Mouse (Mus musculus) hindbrain, embryonic 13.5 days (tissue): ENCODE results near the gene Gdf9. TPM values are rescaled to one million over a fixed set of nuclear protein-coding genes. Genes with fewer than 3 reads are reported as not detected.

Source experiments
- ATAC-seq: fragments of 200-750 bp; cut with Nextera tagmentation; 2 replicates; pipeline ENCODE4 v1.8.0; 2017; ENCODE audit warnings: moderate TSS enrichment; ENCODE audit not compliant: low FRiP score
- H3K27ac ChIP-seq: fragments of 300-500 bp; sonication (generic); 2 replicates; pipeline ENCODE4 v1.5.1; 2015; ENCODE audit warnings: inconsistent platforms, mild to moderate bottlenecking, moderate library complexity
- H3K27me3 ChIP-seq: fragments of 300-500 bp; sonication (generic); 2 replicates; pipeline ENCODE4 v1.6.1; 2015; ENCODE audit warnings: mild to moderate bottlenecking, inconsistent platforms
- H3K36me3 ChIP-seq: fragments of 300-500 bp; sonication (generic); 2 replicates; pipeline ENCODE4 v1.6.1; 2015; ENCODE audit warnings: mild to moderate bottlenecking, inconsistent platforms
- H3K4me1 ChIP-seq: fragments of 300-500 bp; sonication (generic); replicated peaks from 2 replicates; pipeline ENCODE4 v1.6.1; 2015; ENCODE audit warnings: inconsistent platforms
- H3K4me2 ChIP-seq: fragments of 300-500 bp; sonication (generic); 2 replicates; pipeline ENCODE4 v1.6.1; 2015; ENCODE audit warnings: inconsistent platforms, mild to moderate bottlenecking, moderate library complexity
- H3K4me3 ChIP-seq: fragments of 300-500 bp; sonication (generic); 2 replicates; pipeline ENCODE4 v1.5.1; 2015; ENCODE audit warnings: mild to moderate bottlenecking, inconsistent platforms
- H3K9ac ChIP-seq: fragments of 300-500 bp; sonication (generic); 2 replicates; pipeline ENCODE4 v1.6.1; 2015; ENCODE audit warnings: mild to moderate bottlenecking, inconsistent platforms
- H3K9me3 ChIP-seq: fragments of 300-500 bp; sonication (generic); 2 replicates; pipeline ENCODE4 v1.6.1; 2016; ENCODE audit warnings: inconsistent platforms
- WGBS: fragments of 180-500 bp; shearing (Covaris S2); methylation state at CpG from one replicate; pipeline ENCODE4 v1.1.7; 2015; 5-methylcytosine and 5-hydroxymethylcytosine counted together
- polyA plus RNA-seq: library from polyadenylated mRNA; unstranded; fragments of >200 nt; fragmentation: Nextera tagmentation; extraction: Ambion mirVana; gene quantifications from 2 replicates; pipeline ENCODE4 v1.2.1, GENCODE M21; 2015

Gene Gdf9
- polyA plus RNA-seq, 1 experiment from 2014 or later = 3.1 TPM

DNA sequence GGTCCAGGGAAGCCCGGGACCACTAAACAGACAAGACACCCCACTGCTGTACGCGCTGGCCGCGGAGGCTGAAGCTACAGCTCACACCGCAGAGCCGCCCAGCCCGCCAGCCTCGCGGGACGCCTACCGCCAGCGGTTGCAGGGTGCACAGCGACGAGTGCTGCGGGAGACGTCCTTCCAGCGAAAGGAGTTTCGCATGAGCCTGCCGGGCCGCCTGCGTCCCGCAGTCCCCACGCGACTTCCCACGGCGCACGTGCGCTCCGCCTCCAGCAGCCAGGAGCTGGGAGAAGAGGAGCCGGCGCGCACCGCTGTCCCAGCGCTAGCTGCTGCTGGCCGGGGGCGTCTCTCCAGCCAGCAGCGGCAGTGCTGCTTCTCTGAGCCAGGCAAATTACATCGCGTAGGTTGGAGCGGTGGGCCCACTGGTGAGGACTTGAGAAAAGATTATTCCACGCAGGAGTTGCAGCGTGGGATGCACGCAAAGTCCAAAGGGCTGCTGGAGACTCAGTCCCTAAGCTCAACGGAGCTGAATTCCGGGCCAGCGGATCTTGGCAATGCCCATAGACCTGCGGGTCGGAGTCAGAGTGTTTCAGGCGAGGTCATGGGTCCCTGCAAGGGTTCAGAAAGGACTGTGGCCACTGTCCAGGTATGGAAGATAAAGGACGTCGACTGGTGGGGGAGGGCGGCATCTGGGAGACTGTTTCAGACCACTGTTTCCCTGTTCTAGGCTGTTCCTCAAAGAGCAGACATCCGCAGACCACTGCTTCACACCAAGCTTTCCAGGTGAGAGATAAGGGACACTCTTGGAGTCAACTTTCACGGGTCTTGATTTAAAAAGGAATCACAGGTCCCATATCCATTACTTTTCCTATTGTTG, 33.0 kb downstream of the Gdf9 start:
- no peaks in the 10 kb centered on the region for H3K36me3 ChIP-seq
- H3K9ac ChIP-seq = peak overlapping the region; percentile 67
- no peak for ATAC-seq
- 8% methylated on average over 53 of the region's 55 CpGs for WGBS
- no peaks in the 10 kb centered on the region for H3K9me3 ChIP-seq
- peaks cover 98% of the 10 kb centered on the region for H3K27me3 ChIP-seq
- peaks cover 25% of the 10 kb centered on the region for H3K4me1 ChIP-seq
- H3K27ac ChIP-seq = no peak overlapping the region
- peak overlapping the region; percentile 80 for H3K4me2 ChIP-seq
- peak overlapping the region; percentile 46 for H3K4me3 ChIP-seq

DNA sequence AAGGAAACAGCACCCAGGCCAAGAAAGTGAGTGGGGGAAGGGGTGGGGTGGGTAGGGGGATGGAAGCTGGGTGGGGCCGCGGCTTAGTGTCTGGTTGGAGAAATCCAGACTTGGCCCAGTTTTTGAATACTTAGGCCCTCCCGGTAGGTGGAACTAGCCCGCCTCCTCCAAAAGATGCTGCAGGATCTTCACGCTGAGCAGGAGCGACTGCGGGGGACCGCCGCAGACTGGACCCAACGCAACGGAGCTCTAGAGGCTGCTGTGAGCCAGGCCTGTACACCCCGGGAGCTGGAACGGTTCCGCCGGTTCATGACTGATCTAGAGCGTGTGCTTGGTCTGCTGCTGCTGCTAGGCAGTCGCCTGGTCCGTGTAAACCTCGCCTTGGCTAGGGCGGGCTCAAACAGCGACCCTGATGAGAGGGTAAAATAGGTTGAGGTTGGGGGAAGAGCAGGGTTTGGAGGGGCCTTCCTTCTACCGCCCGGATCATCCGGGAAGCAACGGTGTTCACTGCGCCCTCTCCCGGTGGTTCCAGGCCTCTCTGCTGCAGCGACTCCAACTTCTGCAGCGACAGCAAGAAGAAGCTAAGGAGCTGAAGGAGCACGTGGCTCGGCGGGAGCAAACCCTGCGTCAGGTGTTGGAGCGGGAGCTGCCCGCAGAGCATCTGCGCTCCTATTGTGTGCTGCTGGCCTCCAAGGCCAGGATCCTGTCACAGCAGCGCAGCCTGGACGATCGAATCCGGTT, 35.6 kb downstream of the Gdf9 start:
- Histone ChIP-seq H3K9me3 (no peaks in the 10 kb centered on the region), H3K27ac (no peak overlapping the region), H3K4me1 (peaks cover 42% of the 10 kb centered on the region), H3K27me3 (peaks cover 90% of the 10 kb centered on the region), H3K4me3 (peak overlapping the region; percentile 31), H3K36me3 (no peaks in the 10 kb centered on the region), H3K4me2 (peak overlapping the region; percentile 53), H3K9ac (peak overlapping the region; percentile 58; the same call in 1 of the 2 replicates)
- ATAC-seq = no peak
- WGBS = 7% methylated on average over 39 of the region's 40 CpGs

DNA sequence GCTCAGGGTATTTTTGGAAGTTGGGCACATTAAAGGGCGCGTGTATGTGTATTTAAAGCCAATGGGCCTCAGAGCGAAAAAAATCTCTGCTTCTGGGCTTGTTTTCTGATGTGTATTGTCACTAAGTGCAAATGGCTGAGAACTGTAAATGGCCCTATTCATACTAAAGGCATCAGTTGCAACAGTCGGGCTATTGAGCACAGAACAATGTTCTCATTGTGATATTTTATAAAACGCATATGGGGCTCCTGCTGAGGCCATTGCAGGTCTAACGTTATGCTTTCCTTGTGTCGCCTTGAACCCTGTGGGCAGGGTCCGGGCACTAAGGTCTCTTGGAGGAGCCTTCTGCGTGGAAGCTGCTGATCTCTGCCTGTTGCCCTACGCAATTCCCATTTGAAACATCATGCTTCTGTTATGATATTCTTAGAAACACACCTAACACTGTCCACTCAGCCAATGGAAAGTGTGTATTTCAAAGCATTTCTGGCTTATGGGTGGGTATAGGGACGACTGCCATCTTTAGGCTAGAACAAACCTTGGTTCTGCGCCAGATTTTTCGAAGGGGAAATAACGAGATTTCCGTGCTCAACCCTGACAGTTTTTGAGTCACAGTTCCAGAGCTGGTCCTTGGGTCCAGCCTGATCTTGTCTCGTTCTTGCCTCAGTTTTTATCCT, 38.6 kb downstream of the Gdf9 start:
- peaks cover 87% of the 10 kb centered on the region for H3K27me3 ChIP-seq
- peaks cover 29% of the 10 kb centered on the region for H3K4me1 ChIP-seq
- no peaks in the 10 kb centered on the region for H3K9me3 ChIP-seq
- H3K9ac ChIP-seq = no peak overlapping the region
- no peak overlapping the region for H3K4me3 ChIP-seq
- ATAC-seq = no peak
- H3K27ac ChIP-seq = no peak overlapping the region
- 31% methylated on average over 16 of the region's 16 CpGs for WGBS
- H3K36me3 ChIP-seq = no peaks in the 10 kb centered on the region
- H3K4me2 ChIP-seq = peak overlapping the region; percentile 52

DNA sequence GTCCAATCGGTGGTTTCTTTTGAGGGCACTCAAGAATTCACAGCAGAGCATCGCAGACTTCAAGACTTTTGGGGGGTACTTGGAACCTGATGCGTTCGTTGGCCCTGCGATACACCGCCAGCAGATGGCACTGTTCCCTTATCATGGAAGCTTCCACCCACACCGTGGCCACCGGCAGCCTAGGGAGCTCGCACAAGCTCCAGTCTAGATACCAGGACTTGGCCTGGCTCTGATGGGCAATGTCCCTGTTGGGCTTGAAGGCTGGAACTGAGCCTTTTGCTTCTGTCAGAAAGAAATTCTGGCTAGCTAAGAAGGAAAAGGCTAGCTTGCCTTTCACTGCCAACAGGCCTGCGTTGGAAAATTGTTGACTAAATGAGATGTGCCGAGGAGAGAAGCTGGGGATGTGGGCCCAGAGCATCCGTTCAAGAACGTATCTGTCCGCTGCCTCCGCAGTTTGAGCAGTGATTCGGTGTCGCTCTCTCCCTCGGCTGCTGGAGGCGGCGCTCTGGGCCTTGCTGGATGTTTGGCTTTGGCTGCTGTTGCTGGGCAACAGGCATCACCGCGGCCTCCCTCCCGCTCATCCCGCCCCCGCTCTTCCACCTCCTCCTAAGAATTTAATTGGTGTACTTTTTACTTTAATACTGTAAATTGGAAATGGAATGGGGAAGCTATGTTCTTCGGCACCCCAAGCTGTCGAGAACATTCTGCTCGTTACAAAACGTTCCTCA, 39.3 kb downstream of the Gdf9 start, which contains the start of gene Gm9837:
Gm9837 (minus strand) TSS at position 512 of the 728 bp plus-strand sequence.
- 3% methylated on average over 29 of the region's 29 CpGs for WGBS
- no peaks in the 10 kb centered on the region for H3K36me3 ChIP-seq
- H3K9ac ChIP-seq = peak within 1 kb of the TSS; percentile 55
- peak; percentile 81; the same call in 1 of the 2 replicates for ATAC-seq
- H3K4me3 ChIP-seq = peak within 1 kb of the TSS; percentile 24
- H3K27me3 ChIP-seq = peaks cover 84% of the 10 kb centered on the region
- H3K4me2 ChIP-seq = peak within 1 kb of the TSS; percentile 52
- peaks cover 33% of the 10 kb centered on the region for H3K4me1 ChIP-seq
- no peaks in the 10 kb centered on the region for H3K9me3 ChIP-seq
- H3K27ac ChIP-seq = peak within 1 kb of the TSS; percentile 58; the same call in 1 of the 2 replicates

DNA sequence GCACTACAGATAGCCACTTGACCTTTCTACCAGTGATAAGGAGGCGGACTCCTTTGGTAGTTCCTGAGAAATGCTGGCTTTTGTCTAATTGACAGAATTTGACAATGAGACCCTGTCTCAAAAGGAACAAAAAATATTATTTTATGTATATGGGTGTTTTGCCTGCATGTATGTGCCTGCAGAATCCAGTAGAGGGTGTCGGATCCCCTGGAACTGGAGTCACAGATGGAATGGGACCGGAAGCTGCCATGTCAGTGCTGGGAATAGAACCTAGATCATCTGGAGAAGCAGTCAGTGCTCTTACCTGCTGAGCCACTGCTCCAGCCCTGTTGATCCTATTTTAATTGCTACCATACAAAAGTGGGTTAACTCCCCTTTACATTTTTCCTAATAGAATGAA, 41.9 kb downstream of the Gdf9 start:
- Histone ChIP-seq H3K4me3 (no peak overlapping the region), H3K27ac (no peak overlapping the region), H3K9me3 (no peaks in the 10 kb centered on the region), H3K36me3 (no peaks in the 10 kb centered on the region), H3K4me1 (peaks cover 36% of the 10 kb centered on the region), H3K9ac (no peak overlapping the region), H3K27me3 (peaks cover 67% of the 10 kb centered on the region), H3K4me2 (no peak overlapping the region)
- ATAC-seq = no peak
- 82% methylated on average over 3 of the region's 3 CpGs for WGBS

DNA sequence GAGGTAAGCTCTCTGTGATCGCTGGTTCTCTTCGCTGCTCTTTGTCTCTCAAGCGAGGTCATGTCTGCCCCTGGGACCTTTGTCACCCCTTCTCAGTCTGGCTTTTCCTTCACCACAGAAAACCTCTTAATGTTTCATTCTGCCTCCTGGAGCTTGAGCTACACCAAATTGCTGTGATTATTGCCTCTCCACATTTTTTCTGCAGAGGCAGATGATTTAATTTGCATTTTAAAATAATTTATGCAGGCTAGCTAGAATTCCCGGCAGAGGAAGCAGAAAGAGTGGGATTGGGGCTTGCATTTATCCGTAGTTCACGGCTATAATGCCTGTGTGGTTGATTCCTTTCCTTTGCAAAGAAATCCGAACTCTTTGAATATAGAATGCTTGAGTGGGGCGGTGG, 44.8 kb downstream of the Gdf9 start:
- Histone ChIP-seq H3K27me3 (peaks cover 76% of the 10 kb centered on the region), H3K9ac (peak overlapping the region; percentile 56), H3K4me1 (peaks cover 41% of the 10 kb centered on the region), H3K4me2 (peak overlapping the region; percentile 30), H3K9me3 (no peaks in the 10 kb centered on the region), H3K4me3 (peak overlapping the region; percentile 8), H3K27ac (peak overlapping the region; percentile 71), H3K36me3 (no peaks in the 10 kb centered on the region)
- WGBS = 13% methylated on average over 8 of the region's 8 CpGs
- no peak for ATAC-seq

DNA sequence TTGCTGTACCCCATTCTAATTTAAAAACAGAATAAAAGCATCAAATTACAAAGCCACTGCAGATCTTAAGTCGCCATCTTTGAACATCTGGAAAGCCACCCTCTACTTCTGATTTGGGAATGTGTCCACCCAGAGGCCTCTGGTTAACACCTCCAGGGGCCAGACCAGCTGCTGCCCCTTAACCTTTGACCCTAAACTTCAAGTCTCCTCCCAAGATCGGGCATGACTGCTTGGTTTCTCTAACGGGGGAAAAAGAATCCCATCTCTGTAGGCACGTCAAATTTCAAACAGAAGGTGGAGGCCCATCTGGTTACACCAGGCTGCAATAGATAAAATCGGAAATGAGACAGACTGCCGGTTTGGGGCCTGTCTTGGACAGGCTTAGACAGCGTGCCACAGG, 47.0 kb downstream of the Gdf9 start:
- 45% methylated on average over 7 of the region's 7 CpGs for WGBS
- peaks cover 77% of the 10 kb centered on the region for H3K27me3 ChIP-seq
- no peaks in the 10 kb centered on the region for H3K9me3 ChIP-seq
- no peak overlapping the region for H3K4me2 ChIP-seq
- H3K36me3 ChIP-seq = no peaks in the 10 kb centered on the region
- H3K9ac ChIP-seq = no peak overlapping the region
- H3K27ac ChIP-seq = no peak overlapping the region
- ATAC-seq = no peak
- peaks cover 39% of the 10 kb centered on the region for H3K4me1 ChIP-seq
- H3K4me3 ChIP-seq = no peak overlapping the region

DNA sequence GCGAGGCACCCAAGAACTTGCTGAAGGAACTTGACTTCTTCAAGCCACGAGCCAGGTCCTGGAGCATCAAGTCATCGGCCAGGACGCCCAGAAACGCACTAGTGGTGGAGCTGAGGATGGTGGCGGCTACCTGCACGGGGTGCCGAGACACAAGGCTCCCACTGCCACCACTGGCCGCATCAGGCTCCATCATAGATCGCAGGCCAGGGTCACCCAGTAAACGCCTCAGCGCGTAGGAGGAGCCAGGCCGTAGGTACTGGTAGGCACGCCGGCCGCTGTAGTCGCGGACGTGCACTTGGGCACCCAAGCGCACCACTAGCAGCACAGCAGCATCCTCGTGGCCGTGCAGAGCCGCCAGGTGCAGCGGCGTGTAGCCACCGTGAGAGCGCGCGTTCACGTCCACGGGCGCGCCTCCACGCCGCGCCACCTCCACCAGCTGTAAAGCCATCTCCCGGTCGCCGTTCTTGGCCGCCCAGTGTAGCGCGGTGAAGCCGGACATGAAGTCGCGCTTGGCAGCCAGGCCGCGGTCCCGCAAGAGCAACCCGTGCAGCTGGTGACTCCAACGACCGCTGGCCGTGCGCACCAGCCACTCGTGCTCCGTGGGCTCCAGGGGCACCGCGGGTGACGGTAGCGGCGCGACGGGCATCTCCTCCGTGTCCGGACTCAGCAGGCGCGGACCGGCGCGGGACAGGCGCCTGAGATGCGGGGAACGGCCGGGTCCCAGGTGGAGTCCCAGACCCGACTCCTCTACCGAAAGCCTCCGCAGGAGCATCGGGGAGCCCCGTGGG, 47.8 kb downstream of the Gdf9 start:
- peak overlapping the region; percentile 49 for H3K4me3 ChIP-seq
- WGBS = 6% methylated on average over 76 of the region's 79 CpGs
- H3K4me1 ChIP-seq = peaks cover 39% of the 10 kb centered on the region
- H3K27me3 ChIP-seq = peaks cover 78% of the 10 kb centered on the region
- H3K9ac ChIP-seq = peak overlapping the region; percentile 69
- no peaks in the 10 kb centered on the region for H3K9me3 ChIP-seq
- H3K4me2 ChIP-seq = peak overlapping the region; percentile 72
- H3K27ac ChIP-seq = no peak overlapping the region
- no peaks in the 10 kb centered on the region for H3K36me3 ChIP-seq
- ATAC-seq = peak; percentile 21; the same call in 1 of the 2 replicates

DNA sequence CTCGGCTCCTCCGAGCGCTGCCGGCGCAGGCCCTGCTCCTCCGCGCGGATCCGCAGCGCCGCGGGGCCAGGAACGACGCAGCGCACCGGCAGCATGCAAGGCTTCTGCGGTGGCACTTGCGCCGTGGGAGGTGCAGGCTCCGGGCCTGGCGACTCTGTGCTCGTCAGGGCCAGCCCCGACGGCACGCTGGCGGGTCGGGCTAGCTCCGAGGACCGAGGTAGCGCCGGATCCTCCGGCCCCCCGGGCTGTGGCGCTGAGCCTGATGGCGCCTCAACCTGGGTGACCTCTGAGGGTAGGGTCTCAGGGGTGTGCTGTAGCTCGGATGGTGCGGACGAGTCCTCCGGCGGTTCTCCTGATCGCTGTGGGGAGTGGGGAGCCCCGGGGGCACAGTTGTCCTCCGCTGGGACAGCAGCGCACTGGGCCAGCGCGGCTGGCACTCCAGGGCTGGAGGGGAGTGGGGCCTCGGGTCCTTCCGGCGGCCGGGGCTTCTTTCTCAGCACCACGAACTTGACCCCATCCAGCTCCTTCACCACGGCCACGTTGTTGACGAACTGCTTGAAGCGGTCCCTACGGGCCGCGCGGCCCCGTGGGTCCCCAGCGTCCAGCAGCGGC, 48.5 kb downstream of the Gdf9 start:
- Histone ChIP-seq H3K27me3 (peaks cover 76% of the 10 kb centered on the region), H3K9ac (peak overlapping the region; percentile 69), H3K4me1 (peaks cover 39% of the 10 kb centered on the region), H3K4me3 (peak overlapping the region; percentile 49), H3K9me3 (no peaks in the 10 kb centered on the region), H3K27ac (no peak overlapping the region), H3K36me3 (no peaks in the 10 kb centered on the region), H3K4me2 (peak overlapping the region; percentile 72)
- ATAC-seq = 0 out of 2 replicates have a peak, but pooled peaks have one; percentile 21
- WGBS = under 1% methylated on average over 60 of the region's 62 CpGs

DNA sequence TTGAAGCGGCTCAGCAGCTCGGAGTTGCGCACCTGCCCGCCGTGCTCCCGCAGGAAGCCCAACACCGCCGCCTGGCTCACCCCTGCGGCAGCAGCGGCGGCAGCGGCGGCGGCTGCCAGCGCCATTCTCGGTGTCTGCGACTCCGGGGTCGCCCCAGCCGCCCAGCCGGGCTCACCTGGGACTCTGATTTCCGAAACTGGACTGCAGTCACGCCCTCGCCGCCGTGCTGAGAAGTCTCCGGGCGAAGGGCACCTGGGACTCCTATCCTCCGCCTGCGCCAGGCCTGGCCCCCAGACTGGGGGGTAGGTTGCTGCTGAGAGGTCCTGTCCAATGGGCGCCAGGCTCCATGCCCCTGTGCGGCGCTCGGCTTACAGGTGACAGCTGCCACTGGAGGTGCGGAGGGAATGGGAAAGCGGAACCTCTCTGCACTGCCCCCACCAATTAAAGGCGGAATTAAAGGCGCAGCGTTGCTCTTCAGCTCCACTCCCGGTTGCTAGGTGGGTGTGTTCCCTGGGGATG, 49.0 kb downstream of the Gdf9 start, which contains the start of the genes Gm9945 and Sowaha:
Gm9945 (plus strand) TSS at position 384 of the 519 bp plus-strand sequence.
Sowaha (minus strand) TSS at position 492 of the 519 bp plus-strand sequence.
- no peaks in the 10 kb centered on the region for H3K9me3 ChIP-seq
- peaks cover 72% of the 10 kb centered on the region for H3K27me3 ChIP-seq
- WGBS = 3% methylated on average over 40 of the region's 40 CpGs
- H3K4me2 ChIP-seq = peak within 1 kb of the TSS; percentile 72
- H3K4me3 ChIP-seq = peak within 1 kb of the TSS; percentile 49
- peak; percentile 60; the same call in 1 of the 2 replicates for ATAC-seq
- H3K27ac ChIP-seq = no peak within 1 kb of the TSS
- H3K36me3 ChIP-seq = no peaks in the 10 kb centered on the region
- peaks cover 37% of the 10 kb centered on the region for H3K4me1 ChIP-seq
- peak within 1 kb of the TSS; percentile 69 for H3K9ac ChIP-seq
